Mouse (Mus musculus): ENCODE data around the gene Kcnma1. TPM values are rescaled to one million over a fixed set of nuclear protein-coding genes. Genes with fewer than 3 reads are reported as not detected.

Gene Kcnma1
- total RNA-seq, 1 experiment from 2014 or later = not detected

Other genes with a start within 250 kb of the Kcnma1 start
- 0.19 TPM in 1 of 2 replicates, not detected in the other for gene Dlg5, start 231.4 kb upstream of the Kcnma1 start, total RNA-seq (2017)

Measured in common myeloid progenitor, adult 5-6 weeks (primary cell).